Mouse (Mus musculus) inflammation-experienced regulatory T-cells, adult 6 months (primary cell): ENCODE results near the gene Lrrc72. TPM values are rescaled to one million over a fixed set of nuclear protein-coding genes. Genes with fewer than 3 reads are reported as not detected.

Experiments
- ATAC-seq: one replicate; pipeline ENCODE4 v1.8.0; 2017
- polyA plus RNA-seq, 3 experiments: library from polyadenylated mRNA; unstranded; fragments of 100-300 nt; shearing (Covaris generic); gene quantifications; one replicate each; pipeline ENCODE4 v1.2.1; 2017

The Lrrc72 gene
- polyA plus RNA-seq, 3 experiments from 2014 or later = 0.54 TPM; not detected in 2

DNA sequence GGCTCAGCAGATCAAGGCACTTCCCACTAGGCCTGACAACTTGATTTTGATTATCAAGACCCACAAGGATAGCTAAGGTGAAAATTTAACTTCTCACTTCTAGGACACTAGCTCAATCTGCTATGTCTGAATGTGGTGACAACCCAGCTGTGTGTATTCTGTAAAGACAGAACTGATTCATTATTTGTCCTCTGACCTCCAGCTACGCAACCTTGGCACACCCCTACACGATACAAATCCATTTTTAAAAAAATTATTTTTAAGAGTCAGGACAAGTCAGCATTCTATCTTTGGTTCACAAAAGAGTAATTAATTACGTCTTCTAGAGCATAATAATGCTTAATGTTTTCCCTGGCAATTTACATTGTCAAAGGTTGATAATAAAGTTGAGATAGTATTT lies 63.6 kb downstream of the Lrrc72 start:
- ATAC-seq = no peak

DNA sequence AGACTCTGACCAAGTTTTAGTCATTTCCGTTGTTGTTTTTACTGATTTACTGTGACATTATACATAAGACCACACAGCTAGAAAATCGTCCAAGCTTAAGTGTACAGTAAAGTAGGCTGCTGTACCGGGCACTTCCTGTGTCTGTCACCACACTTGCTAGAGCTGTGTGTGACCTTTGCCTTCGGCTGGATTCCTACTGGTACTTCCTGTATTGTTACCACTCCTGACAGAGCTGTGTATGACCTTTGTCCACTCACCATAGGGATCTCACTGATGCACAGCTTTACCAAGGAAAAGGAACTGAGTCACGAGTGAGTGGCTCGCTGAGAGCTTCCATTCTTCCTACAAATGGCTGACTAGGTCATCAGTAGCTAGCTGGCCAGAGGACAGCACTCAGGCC lies 66.1 kb downstream of the Lrrc72 start:
- ATAC-seq = no peak

- ATAC-seq = no peak
These were observed 70.6 kb downstream of the Lrrc72 start for GRCm38 (mm10) chr12:36182570-36182969.

GRCm38 (mm10) chr12:36177227-36177626 lies 76.0 kb downstream of the Lrrc72 start:
- no peak for ATAC-seq

GRCm38 (mm10) chr12:36165299-36165698 lies 87.9 kb downstream of the Lrrc72 start:
- no peak for ATAC-seq

- no peak for ATAC-seq
These were observed 88.9 kb downstream of the Lrrc72 start for GRCm38 (mm10) chr12:36164126-36164791.

Other genes with a start within 250 kb of the Lrrc72 start
- gene Tspan13, start 210.9 kb downstream of the Lrrc72 start, polyA plus RNA-seq = 100 to 1,000 TPM; 217 to 248 (median 230) TPM
- 10 to 100 TPM; 37.6 to 51.3 (median 47.3) TPM for gene Ankmy2, start 96.3 kb downstream of the Lrrc72 start, polyA plus RNA-seq
- 100 to 1,000 TPM; 133 to 204 (median 162) TPM for gene Bzw2, start 95.3 kb downstream of the Lrrc72 start, polyA plus RNA-seq
- gene Sostdc1, start 60.7 kb upstream of the Lrrc72 start, polyA plus RNA-seq = 10 to 100 TPM in 2 of 3 experiments, 1 to 10 TPM in 1; 6.9 to 75.9 (median 74.3) TPM
- 1 to 10 TPM; 1.7 to 7.2 (median 6.5) TPM for gene Ispd, start 128.1 kb upstream of the Lrrc72 start, polyA plus RNA-seq
- gene D630036H23Rik, start 128.8 kb upstream of the Lrrc72 start, polyA plus RNA-seq = under 1 TPM in 1 of 3 experiments, not detected in 2; 0.75 TPM